Mouse (Mus musculus) liver, embryonic 14.5 days (tissue): Measurements from ENCODE around the gene F13a1.

ENCODE experiments used
- CTCF ChIP-seq: IDR thresholded peaks from 2 replicates; pipeline ENCODE4 v1.5.1; 2016; ENCODE audit warnings: antibody characterized with exemption, low read depth, control low read depth
- EP300 ChIP-seq: IDR thresholded peaks from 2 replicates; pipeline ENCODE4 v1.6.1; 2016; ENCODE audit warnings: antibody characterized with exemption, low read depth

- TF ChIP-seq CTCF (no peak), EP300 (no peak)
These were observed 157.8 kb downstream of the F13a1 start for GRCm38 (mm10) chr13:36892216-36892615.
